Mouse (Mus musculus) WW6 (cell line): ENCODE measurements around the gene Rbm46.
A peak's percentile ranks its signal among the peaks of the same experiment; 100 is the strongest.

Experiments
- DNase-seq: peaks from one replicate; pipeline ENCODE4 v3.0.0-alpha.2; 2013; ENCODE audit warnings: low read depth, low spot score

Rbm46 gene

DNA sequence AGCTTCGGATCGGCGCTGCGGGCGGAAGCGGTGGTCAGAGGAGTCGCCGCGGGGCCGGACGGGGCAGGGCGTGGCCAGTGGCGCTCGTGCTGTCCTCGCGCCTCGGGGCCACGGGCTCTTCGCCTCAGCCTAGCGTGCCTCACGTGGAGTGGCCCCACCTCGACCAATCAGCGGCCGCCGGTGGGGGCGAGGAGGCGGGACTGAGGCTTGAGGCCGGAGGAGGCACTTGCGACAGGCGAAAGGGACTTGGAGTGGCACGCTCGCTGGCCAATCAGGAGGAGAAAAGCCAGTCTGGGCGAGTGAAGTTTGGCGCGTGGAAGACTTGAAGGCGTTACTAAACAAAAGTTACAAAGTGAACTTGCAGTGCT is at the start of gene Rbm46:
Rbm46 (minus strand) TSS at position 112 of the 368 bp plus-strand sequence.
- DNase-seq = peak; percentile 38

- no peak for DNase-seq
These were observed 39.3 kb upstream of the Rbm46 start for GRCm38 (mm10) chr3:82915632-82916031.

GRCm38 (mm10) chr3:82908671-82909070 is 32.4 kb upstream of the Rbm46 start:
- DNase-seq = no peak

DNA sequence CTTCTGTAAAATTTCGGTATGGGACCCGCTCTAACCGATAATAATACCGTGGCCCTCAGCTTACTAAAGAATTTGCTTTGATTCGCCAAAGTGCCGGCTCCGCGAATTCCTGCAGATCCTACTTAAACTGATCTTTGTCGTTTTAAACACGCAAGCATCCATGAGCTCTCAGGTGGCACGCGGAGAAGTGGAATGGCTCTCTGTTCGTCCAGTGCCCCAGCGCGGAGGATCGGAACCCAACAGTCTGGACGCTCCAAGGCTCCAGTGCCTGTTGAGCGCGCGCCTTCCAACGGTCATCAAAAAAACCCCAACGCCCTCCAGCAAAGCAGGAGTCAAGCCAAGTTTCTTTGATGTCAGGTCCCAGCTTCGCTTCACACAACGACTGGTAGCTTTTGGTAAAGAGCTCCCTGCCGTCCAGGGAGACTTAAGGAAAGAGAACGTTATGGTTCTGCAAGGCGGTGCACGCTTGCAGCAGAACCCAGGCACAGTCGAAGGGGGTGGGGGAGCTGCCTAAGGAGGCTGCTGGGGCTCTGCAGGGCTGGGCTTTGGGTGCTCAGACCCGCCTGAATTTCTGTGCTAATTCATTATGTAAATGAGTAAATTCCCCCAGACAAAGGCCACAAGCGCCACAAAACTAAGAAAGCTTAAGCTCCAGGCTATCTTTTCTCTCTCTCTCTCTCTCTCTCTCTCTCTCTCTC is 28.1 kb upstream of the Rbm46 start:
- DNase-seq = no peak

- DNase-seq = no peak
These were observed 27.4 kb upstream of the Rbm46 start, which contains the start of gene Lrat for GRCm38 (mm10) chr3:82903613-82904205. Lrat (minus strand) TSS chr3:82903973.

DNA sequence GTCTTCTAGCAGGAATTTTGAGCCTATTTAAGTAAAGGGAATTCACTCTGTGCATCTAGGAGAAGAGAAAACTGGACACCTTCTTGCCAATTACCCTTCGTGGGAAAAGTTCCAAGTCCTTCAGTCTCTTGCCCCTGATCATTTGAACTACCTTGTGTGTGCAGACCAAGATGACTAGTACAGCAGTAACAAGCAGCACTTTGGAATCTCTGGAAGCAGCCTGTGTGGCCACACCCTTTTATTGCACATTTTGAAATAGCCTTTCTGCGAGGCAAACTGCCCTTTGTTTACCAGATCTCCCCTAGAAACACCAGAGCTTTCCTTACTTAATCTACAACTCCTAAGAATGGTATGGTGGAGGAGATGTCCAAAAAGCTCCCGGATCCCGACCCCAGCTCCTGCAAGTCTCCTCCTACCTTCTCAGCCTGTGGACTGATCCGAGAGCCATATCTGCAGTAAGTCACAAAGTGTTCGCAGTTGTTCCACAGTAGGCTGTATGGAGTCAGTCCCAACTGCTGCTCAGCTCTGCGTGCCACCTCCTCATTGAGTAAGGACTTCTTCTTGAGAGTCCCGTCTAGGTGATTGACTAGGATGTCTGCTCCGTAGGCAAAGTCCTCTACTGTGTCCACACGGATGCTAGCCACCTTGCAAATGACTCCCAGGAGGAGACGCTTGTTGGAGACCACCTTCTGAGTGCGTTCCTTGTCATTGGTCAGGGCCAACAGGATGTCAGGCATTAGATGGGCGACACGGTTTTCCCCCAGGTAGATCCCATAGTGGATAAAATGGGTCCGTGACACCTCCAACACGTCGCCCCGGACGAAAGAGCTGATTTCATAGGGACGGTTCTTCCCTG is 26.7 kb upstream of the Rbm46 start:
- DNase-seq = no peak

DNA sequence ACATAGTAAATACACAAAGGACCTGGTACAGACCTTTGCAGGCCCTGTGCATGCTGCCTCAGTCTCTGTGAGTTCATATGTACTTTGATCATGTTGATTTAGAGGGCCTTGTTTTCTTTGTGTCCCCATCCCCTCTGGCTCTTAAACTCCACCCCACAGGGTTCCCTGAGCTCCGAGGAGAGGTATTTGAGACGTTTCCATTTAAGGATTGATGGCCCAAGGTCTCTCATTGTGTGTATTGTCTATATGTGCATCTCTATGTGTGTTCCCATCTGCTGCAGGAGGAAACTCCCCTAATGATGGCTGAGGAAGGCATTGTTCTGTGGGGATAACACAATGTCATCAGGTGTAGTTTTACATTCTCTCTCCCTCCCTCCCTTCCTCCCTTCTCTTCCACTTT is 12.6 kb upstream of the Rbm46 start:
- DNase-seq = no peak

- no peak for DNase-seq
These were observed 975 bp upstream of the Rbm46 start for GRCm38 (mm10) chr3:82877258-82877657.

DNA sequence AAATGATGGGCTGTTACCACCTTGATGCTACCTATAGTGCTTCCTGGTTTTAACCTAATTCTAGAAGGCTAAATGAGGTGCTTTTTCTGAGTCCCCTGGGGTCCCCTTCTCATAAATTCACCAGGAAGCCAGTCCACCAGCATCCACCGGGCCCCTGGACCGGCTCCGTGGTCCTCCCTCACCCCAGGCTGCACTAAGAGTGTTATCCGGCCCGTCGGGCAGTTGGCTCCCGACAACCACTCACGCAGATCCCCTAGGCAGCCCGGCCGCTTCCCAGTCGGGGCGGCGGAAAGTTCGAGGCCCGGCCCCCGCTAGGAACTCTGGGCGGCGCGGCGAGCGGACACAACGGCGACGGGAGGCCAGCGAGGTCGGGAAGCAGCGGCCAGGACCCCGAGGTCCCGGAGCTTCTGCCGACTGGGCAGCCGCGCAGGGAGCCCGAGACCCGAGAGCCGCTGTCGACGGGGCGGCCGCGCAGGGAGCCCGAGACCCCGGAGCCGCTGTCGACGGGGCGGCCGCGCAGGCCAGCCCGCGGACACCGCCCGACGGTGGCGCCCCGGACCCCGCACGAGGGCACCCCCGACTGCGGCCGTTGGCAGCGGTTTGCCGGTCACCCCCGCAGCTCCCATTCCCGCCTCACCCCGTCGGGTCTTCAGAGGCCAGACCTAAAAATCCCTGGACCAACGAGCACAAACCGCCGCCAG is 462 bp downstream of the Rbm46 start:
- DNase-seq = no peak

DNA sequence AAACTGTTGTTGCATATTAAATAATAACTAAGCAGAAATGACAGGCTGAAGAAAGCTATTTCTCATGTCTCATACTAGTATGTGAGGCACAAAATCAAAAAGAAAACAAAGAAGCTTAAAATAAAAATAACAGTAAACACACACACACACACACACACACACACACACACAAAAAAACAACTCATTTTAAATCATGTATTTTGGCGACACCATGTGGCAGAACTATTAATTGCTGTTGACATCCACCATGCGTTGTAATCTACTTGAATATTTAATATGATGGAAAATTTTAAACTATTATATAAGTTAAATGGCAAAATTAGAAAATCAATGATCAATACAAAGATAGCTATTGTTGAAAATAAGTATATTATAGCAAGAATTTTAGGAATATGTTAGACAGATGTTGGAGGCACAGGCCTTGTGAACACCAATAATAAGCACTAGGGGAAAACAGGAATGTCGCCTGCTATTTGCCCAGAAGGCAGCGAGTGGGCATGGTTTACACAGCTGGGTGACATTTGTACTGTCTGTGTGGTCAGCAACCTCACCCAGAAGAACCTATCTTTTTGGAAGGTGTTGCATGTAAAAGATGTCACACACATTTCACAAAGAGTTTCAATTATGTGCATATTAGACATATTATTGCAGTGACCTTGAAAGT is 18.7 kb downstream of the Rbm46 start:
- no peak for DNase-seq

DNA sequence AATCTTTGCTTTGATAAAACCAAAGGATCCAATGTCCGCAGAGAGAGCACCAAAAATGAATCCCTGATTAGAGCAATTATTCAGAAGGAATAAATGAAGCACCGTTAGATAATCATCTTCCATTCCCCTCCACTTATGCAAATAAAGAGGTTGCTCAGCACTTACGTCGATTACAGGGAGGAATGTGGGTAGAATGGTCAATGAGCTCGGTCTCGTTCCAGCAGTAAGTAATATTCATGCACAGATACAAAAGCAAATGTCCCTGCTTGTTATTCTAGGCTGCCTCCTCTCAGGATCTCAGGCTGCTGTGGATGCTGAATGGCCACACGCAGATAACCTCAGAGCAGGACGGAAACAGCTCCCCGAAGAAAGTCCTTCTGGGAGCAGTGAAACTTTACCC is 51.1 kb downstream of the Rbm46 start:
- no peak for DNase-seq

- DNase-seq = no peak
These were observed 64.4 kb downstream of the Rbm46 start for GRCm38 (mm10) chr3:82811851-82812250.

DNA sequence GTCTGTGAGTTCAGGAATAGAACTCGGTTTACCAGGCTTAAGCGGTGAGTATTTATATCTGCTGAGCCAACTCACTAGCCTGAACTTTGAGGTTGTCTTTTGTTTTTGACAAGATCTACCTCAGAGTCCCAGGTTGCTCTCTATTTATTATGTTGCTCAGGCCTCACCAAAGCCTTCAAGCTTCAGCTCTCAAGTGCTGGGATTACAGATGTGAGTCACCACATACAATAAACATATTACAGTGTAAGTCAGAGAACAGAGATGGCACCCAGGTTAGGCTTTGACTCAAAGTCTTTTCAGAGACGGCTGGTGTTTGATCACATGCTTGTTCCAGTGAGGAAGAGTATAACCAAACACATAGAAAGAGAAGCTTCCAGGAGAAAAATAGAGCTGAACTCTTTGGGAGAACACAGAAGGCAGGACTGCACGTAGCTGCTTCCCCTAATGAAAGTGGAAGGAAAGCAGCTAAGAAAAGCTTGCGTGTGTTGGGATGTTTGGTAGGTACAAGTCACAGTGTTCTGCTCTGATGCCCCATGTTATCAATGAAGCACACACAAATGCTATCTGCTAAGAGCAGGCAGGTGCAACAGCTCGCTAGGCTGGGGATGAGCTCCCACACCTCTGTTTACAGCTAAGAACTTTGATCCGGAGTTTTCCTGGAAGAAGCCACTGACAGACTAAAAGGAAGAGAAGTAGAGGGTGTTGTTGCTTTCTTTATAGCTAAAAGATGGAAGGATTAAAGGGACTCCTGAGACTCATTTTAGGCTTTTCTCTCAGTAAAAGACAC is 65.8 kb downstream of the Rbm46 start:
- no peak for DNase-seq

DNA sequence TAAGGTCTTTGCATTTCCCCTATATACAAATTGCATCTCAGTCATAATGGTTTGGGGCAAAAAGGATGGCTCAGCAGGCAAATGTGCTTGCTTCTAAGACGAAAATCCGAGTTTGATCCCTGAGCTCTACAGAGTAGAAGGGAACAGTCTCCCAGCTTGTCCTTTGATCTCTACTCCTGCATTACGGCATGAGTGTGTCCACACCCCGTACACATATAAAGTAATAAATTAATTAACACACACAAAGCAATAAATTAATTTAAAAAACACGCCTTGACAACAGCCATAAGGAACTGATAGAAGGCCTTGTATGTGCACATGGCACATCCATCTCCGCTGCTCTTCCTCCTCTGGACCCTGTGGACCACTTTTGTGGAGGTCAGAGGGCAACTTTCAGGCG is 66.5 kb downstream of the Rbm46 start:
- no peak for DNase-seq

GRCm38 (mm10) chr3:82808323-82808911 is 67.9 kb downstream of the Rbm46 start:
- no peak for DNase-seq

DNA sequence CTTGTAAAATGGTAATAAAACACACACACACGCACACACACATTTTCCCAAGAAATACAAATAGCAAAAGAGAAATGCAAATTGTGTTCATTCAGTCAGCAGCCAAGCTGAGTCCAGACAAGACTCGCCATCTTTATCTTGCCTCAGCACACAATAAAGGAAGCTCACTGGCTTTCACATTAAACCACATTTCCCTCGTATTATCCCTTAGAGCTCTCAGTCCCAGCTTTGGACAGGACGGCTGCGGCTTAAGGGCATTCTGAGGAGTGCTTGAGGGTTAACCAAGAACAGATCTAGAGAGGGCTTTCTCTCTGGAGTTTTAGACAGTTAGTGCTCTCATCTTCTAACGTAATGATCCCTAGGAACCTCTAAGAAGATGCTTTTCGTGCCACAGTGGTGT is 71.0 kb downstream of the Rbm46 start:
- DNase-seq = no peak

GRCm38 (mm10) chr3:82800470-82800843 is 75.8 kb downstream of the Rbm46 start:
- no peak for DNase-seq

DNA sequence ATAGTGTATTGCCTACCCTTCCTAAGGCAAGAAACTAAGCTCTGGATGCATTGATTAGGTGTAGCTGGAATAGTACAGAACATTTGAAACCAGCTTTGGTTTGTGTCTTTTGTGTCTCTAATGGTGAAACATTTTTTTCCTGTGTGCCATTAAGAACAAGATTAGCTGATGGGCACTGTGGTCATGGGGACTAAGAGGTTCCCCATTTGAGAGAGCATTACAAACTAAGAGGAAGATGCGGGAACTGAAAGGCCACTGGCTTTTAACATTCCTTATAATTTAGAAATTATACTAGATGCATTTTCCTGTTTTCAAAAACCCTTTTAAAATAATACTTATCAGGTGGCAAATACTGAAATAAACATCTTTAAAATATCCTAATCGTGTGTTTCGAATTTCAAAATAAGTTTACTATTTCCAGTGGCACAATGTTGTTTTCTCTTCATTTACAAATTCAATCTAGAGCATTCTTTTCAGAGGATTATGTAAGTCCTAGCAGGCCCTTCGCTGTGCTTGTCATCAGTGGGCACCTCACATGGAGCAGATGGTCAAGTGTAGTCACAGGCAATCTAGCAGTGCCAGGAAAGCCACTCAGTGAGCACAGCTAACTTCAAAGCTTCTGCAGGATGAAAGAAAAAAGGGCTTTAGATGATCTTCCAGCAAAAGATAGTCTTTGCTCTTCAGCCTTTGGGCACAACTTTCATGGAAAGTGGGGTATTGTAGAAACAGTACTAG is 76.4 kb downstream of the Rbm46 start:
- no peak for DNase-seq

DNA sequence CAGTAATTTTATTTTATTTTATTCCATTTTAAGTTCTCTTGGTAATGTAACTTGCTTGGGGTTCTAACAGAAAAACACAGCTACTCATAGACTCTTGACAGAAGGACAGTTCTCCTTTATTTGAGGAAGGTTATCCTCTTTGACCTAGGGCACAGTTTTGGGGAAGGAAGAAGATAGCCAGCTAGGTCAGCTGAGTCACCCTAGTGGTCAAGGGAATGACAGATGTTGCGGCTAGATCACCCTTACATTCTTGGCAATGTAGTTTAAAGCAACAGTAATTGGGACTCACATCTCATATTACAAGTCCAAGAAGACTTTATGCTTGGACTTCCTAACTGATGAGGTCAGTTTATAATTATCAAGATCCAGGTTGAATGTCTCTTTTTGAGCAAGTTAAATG is 82.6 kb downstream of the Rbm46 start:
- DNase-seq = no peak

DNA sequence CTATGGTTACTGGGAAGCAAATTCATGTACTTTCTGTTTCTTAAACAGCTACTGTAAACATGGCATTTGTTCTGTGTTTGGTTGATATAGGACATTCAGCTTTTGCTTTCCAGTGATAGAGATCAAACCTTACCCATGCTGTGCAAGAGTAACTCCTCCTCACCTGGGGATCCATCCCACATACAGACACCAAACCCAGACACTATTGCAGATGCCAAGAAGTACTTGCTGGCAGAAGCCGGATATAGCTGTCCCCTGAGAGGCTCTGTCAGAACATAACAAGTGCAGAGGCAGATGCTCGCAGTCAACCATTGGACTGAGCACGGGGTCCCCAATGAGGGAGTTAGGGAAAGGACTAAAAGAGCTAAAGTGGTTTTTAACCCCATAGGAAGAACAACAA is 84.6 kb downstream of the Rbm46 start:
- no peak for DNase-seq
